Mouse (Mus musculus): ENCODE measurements around the gene Phf21b. TPM values are rescaled to one million over a fixed set of nuclear protein-coding genes. Genes with fewer than 3 reads are reported as not detected.
"Not testable (repeated sequence)": the region's sequence is repeated elsewhere in the genome, so short reads cannot be mapped to it uniquely, and the experiment has no call there.

Gene Phf21b
- total RNA-seq (2014; rRNA removed; ENCODE audit: low replicate concordance) = 0.04 and 0.19 TPM in 2 replicates
- 0.05 TPM in 2 replicates for polyA plus RNA-seq (2015; fragmentation: Nextera tagmentation; extraction: Ambion mirVana)

DNA sequence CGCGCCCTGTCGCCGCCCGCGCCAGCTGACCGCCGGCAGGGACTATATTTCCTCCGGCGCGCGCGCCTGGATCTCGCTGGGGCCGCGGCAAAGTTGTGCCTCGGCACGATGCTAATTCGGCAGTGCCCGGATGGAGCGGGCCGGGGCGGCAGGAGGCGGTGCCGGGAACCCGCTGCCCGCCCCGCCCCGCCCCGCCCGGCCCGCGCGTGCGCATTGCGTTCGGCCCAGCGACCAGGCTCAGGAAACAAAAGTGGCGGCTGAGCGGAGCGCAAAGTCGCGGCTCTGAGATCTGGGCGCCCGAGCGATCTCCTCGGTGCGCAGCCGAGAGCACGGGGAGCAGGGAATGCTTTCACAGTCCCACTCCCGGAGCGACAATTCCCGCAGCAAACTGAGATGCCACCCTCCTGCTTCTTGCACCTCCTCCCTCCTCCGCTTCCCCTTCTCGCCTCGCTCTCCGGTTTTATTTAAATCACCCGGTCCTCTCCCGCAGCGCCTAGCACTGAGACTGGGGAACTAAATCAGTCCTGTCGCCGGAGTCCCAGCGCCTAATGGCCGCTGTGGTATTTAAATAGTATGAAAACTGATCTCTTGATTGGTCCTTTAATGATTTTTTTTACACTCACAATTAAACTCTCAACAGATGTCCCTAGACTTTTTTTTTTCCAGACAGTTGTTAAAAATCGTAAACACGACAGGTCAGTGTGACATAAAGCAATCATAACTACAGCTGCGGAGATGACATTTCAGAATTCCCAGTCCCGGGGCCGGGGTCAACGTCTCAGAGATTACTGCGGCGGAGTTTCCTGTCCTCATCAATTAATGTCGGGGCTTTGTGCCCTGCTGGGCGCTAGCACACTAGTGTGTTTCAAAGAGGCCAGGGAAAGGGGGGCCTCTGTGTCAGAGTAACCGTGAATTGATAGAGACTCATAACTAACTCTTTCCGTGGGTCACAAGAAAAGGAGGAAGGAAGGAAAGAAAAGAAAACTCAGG, at the start of gene Phf21b:
TSS of gene Phf21b (minus strand) at position 44 of the 990 bp plus-strand sequence.
- peak; percentile 55 for DNase-seq (ENCODE audit: low spot score)
- H3K4me2 ChIP-seq (ENCODE audit: low read depth, low read length) = peak within 1 kb of the TSS; percentile 94
- no peaks in the 10 kb centered on the region for H3K36me3 ChIP-seq (replicated peaks; ENCODE audit: control insufficient read depth, insufficient read depth, low read length)
- TF ChIP-seq EP300 (IDR thresholded peaks at IDR 0.05; ENCODE audit: low read depth) (no peak), CTCF (IDR thresholded peaks at IDR 0.05; ENCODE audit: low read depth) (no peak)
- H3K27me3 ChIP-seq (ENCODE audit: control insufficient read depth, insufficient read depth, low read length) = peaks cover 24% of the 10 kb centered on the region
- H3K4me1 ChIP-seq (ENCODE audit: control insufficient read depth, insufficient read depth) = peaks cover 19% of the 10 kb centered on the region
- H3K27ac ChIP-seq (ENCODE audit: low read depth) = no peak within 1 kb of the TSS; the same call in 1 of the 2 replicates
- WGBS = under 1% methylated on average over 73 of the region's 76 CpGs
- peak within 1 kb of the TSS; percentile 49 for H3K9ac ChIP-seq (replicated peaks; ENCODE audit: low read depth, low read length)
- peak; percentile 87 for ATAC-seq (ENCODE audit: insufficient read depth, low read depth)
- no peaks in the 10 kb centered on the region for H3K9me3 ChIP-seq (replicated peaks; ENCODE audit: control insufficient read depth, low read length)
- peak within 1 kb of the TSS; percentile 74 for H3K4me3 ChIP-seq (ENCODE audit: low read depth, low read length)

DNA sequence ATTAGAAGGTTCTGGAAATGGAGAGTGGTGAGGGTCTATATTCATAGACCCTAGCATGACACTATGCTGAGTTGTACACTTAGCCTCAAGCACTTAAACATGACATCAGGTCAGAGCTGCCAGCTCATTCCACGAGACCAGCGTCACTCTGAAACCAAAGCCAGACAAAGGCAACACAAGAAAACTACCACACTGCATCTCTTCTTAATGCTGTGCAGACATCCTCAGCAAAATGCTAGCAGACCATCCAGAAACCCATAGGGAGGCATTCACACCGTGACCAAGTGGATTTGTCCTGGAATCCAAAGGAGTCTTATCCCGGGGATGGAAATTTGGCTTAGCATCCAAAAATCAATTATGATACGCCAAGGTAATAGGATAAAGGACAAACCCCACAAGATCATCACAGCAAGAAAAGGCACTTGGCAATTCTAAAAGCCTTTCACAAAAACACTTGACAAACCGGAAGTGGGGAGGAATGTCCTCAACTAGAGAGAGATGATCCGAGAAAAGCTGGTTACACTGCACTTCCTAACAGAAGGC, 48.1 kb upstream of the Phf21b start:
- Histone ChIP-seq H3K9ac (replicated peaks; ENCODE audit: low read depth, low read length) (no peak overlapping the region), H3K27me3 (ENCODE audit: control insufficient read depth, insufficient read depth, low read length) (no peaks in the 10 kb centered on the region), H3K4me3 (ENCODE audit: low read depth, low read length) (no peak overlapping the region), H3K36me3 (replicated peaks; ENCODE audit: control insufficient read depth, insufficient read depth, low read length) (no peaks in the 10 kb centered on the region), H3K9me3 (replicated peaks; ENCODE audit: control insufficient read depth, low read length) (no peaks in the 10 kb centered on the region), H3K27ac (ENCODE audit: low read depth) (no peak overlapping the region), H3K4me2 (ENCODE audit: low read depth, low read length) (no peak overlapping the region), H3K4me1 (ENCODE audit: control insufficient read depth, insufficient read depth) (no peaks in the 10 kb centered on the region)
- WGBS = 66% methylated on average over 7 of the region's 7 CpGs
- ATAC-seq (ENCODE audit: insufficient read depth, low read depth) (no peak), DNase-seq (ENCODE audit: low spot score) (no peak)
- TF ChIP-seq CTCF (IDR thresholded peaks at IDR 0.05; ENCODE audit: low read depth) (no peak), EP300 (IDR thresholded peaks at IDR 0.05; ENCODE audit: low read depth) (no peak)

DNA sequence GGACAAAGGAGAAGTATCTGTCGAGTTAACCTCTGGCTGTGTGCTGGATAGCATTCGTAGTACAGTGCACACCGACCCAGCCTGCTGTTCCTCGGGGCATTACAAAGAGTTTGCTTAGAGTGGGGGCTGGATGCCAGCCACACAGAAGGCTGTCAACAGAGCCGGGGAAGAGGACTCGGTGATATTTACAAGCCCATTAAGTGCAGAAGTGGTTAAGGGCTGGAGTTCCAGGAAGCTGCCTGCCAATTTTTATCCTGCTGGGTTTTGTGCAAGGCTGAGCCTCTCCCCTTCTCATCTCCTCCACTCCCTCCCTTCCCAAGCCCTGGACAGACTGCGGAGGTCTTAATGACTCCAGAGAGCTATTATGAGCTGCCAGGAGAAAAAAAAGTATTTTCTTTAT, 42.2 kb upstream of the Phf21b start:
- DNase-seq (ENCODE audit: low spot score) (peak; percentile 6), ATAC-seq (ENCODE audit: insufficient read depth, low read depth) (no peak)
- no peak overlapping the region for H3K4me2 ChIP-seq (ENCODE audit: low read depth, low read length)
- no peak overlapping the region for H3K9ac ChIP-seq (replicated peaks; ENCODE audit: low read depth, low read length)
- no peaks in the 10 kb centered on the region for H3K9me3 ChIP-seq (replicated peaks; ENCODE audit: control insufficient read depth, low read length)
- no peaks in the 10 kb centered on the region for H3K27me3 ChIP-seq (ENCODE audit: control insufficient read depth, insufficient read depth, low read length)
- H3K4me3 ChIP-seq (ENCODE audit: low read depth, low read length) = no peak overlapping the region
- WGBS = 9% methylated on average over 7 of the region's 7 CpGs
- no peak overlapping the region for H3K27ac ChIP-seq (ENCODE audit: low read depth)
- no peaks in the 10 kb centered on the region for H3K36me3 ChIP-seq (replicated peaks; ENCODE audit: control insufficient read depth, insufficient read depth, low read length)
- TF ChIP-seq EP300 (IDR thresholded peaks at IDR 0.05; ENCODE audit: low read depth) = no peak
- TF ChIP-seq CTCF (IDR thresholded peaks at IDR 0.05; ENCODE audit: low read depth) = no peak
- 0 out of 2 replicates have a peak, but pooled peaks cover 5% of the 10 kb centered on the region for H3K4me1 ChIP-seq (ENCODE audit: control insufficient read depth, insufficient read depth)

GRCm38 (mm10) chr15:84896664-84897063, 40.8 kb upstream of the Phf21b start:
- Histone ChIP-seq H3K36me3 (replicated peaks; ENCODE audit: control insufficient read depth, insufficient read depth, low read length) (no peaks in the 10 kb centered on the region), H3K4me1 (ENCODE audit: control insufficient read depth, insufficient read depth) (0 out of 2 replicates have a peak, but pooled peaks cover 5% of the 10 kb centered on the region), H3K27ac (ENCODE audit: low read depth) (no peak overlapping the region), H3K4me3 (ENCODE audit: low read depth, low read length) (no peak overlapping the region), H3K9me3 (replicated peaks; ENCODE audit: control insufficient read depth, low read length) (no peaks in the 10 kb centered on the region), H3K4me2 (ENCODE audit: low read depth, low read length) (no peak overlapping the region), H3K27me3 (ENCODE audit: control insufficient read depth, insufficient read depth, low read length) (no peaks in the 10 kb centered on the region), H3K9ac (replicated peaks; ENCODE audit: low read depth, low read length) (no peak overlapping the region)
- TF ChIP-seq CTCF (IDR thresholded peaks at IDR 0.05; ENCODE audit: low read depth) (no peak), EP300 (IDR thresholded peaks at IDR 0.05; ENCODE audit: low read depth) (no peak)
- DNase-seq (ENCODE audit: low spot score) (no peak), ATAC-seq (ENCODE audit: insufficient read depth, low read depth) (no peak)
- WGBS = 72% methylated on average over 1 of the region's 1 CpGs

DNA sequence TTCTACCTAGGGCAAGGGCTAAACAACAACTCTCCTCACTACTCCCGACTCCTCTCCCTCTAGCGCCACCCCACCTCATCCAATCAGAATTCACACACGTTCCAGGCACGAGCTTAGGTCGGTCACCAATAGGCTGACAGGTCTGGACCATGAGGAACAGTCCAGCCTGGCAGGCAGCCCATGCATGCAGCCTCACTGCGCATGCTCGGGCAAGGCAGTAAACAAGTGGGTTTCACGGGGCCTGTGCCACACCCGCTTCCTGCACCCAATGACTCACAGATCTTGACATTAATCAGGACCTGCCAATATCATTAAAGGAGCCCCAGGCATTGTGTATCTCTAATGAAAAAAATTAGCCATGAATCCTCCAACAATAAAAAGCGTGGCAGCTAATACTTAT, 40.4 kb upstream of the Phf21b start:
- H3K27ac ChIP-seq (ENCODE audit: low read depth); H3K9me3 ChIP-seq (replicated peaks; ENCODE audit: control insufficient read depth, low read length); ATAC-seq (ENCODE audit: insufficient read depth, low read depth); H3K36me3 ChIP-seq (replicated peaks; ENCODE audit: control insufficient read depth, insufficient read depth, low read length); H3K4me2 ChIP-seq (ENCODE audit: low read depth, low read length); H3K4me1 ChIP-seq (ENCODE audit: control insufficient read depth, insufficient read depth); H3K9ac ChIP-seq (replicated peaks; ENCODE audit: low read depth, low read length); DNase-seq (ENCODE audit: low spot score); H3K27me3 ChIP-seq (ENCODE audit: control insufficient read depth, insufficient read depth, low read length); H3K4me3 ChIP-seq (ENCODE audit: low read depth, low read length): not testable (repeated sequence)
- WGBS = 62% methylated on average over 10 of the region's 10 CpGs

Measured in heart, postnatal 0 days (tissue).